Mouse (Mus musculus) right cerebral cortex, postnatal 25 days (tissue): ENCODE measurements around the gene Manbal.
"Not testable (repeated sequence)": the region's sequence is repeated elsewhere in the genome, so short reads cannot be mapped to it uniquely, and the experiment has no call there.

Source experiments
- DNase-seq: peaks from one replicate; pipeline ENCODE4 v3.0.0; 2022

Manbal gene

GRCm38 (mm10) chr2:157367991-157368390 lies 597 bp downstream of the Manbal start:
- DNase-seq = no peak

GRCm38 (mm10) chr2:157371696-157372095 lies 4.3 kb downstream of the Manbal start:
- no peak for DNase-seq

GRCm38 (mm10) chr2:157373681-157374080 lies 6.3 kb downstream of the Manbal start:
- DNase-seq = no peak

- DNase-seq = no peak
These were observed 7.7 kb downstream of the Manbal start for GRCm38 (mm10) chr2:157375051-157375450.

DNA sequence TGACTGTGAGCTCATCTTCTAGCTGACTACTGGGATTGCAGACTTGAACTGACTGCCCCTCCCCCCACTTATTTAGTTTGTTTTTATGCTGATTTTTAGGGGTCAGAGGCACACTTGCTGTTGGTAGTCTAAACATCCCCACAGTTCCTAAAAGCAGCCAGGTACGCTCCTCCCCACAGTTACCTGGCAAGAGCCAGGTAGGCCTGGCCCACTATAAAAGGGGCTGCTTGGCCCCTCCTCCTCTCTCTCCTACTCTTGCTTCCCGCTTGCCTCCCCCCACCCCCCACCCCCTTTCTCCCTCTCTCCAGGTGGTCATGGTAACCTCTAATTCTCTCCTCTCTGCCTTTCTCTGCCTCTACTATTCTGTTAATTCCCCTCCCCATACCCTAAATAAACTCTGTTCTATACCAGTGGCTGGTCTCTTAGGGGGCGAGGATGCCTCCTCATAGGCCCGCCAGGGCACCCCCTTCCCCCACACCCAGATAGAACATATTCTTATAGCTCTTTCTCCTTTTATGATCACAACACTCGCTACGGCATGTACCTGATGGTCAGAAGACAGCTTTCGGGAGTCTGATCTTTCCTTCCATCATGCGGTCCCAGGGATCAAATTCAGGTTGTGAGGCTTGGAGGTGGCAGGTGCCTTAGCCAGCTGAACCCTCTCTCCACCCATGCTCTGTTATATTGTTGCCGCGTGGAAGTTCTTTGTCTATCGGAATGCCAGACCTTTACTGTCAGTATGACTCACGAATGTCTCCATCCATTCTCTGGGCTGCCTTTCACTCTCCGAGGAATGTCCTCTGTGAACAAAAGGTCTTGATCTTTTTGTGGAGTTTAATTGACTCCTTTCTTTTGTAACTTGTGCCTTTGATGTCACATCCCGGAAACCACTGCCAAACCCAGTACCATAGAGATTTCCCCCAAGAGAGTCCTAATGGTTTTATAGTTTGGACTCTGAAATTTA lies 8.7 kb downstream of the Manbal start:
- DNase-seq = no peak

GRCm38 (mm10) chr2:157376995-157377394 lies 9.6 kb downstream of the Manbal start:
- DNase-seq = no peak

DNA sequence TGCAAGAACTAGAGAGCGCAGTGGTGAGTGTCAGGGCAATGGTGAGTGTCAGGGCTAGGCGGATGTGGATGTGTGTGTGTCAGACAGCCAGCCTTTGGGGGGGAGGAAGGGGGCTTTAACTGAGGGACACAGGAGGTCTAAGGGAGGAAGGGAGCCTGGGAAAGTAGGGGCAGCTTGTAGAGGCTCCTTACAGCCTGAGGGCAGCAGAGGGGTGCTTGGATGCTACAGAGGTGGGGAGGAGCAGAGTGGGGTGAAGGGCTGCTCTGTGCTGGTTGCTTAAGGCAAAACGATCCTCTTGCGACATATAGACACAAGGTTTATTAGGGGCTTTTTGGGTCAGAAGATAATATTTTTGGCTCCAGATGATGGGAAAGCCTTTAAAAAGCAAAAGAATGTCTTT lies 17.4 kb downstream of the Manbal start:
- no peak for DNase-seq

DNA sequence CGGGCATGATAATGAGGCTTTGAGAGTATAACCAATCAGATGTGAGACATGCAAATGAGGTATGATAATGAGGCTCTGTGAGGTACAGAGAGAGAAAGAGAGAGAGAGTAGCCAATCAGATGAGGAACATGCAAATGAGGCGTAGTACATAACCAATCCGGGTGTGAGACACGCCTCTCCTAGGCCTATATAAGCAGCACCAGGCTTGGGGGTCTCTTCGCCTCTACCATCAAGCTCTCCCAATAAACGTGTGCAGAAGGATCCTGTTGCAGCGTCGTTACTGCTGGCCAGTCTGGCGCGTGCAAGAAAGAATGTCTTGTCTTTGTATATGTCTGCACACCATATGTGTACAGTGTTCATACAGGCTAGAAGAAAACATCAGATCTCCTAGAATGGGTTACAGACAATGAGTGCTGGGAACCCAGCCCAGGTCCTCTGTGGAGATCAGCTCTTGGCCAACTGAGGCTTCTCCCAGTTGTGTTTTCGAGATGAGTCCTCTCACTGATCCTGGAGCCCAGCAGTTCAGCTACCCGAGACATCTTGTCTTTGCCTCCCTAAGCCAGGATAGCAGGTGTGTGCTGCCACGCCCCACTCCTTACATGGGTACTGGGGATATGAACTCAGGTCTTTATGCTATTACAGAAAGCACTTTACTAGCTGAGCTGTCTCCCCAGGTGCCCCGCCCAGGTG lies 21.7 kb downstream of the Manbal start:
- DNase-seq = not testable (repeated sequence)

DNA sequence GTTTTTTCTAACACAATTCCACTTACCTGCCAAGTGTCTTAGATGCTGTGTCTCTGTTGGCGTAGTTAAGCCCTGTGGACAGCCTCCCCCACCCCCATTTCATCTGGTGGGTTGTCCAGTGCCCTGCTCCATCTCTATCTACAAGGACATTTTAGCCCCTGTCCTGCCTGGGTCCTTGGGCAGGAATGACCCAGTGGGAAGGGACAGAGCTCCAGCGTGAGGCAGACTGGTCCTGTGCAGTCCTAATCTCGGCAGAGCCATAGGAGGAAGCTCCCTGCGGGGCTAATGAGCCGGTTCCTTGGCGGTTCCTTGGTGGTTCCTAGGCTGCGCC lies 22.2 kb downstream of the Manbal start:
- no peak for DNase-seq

DNA sequence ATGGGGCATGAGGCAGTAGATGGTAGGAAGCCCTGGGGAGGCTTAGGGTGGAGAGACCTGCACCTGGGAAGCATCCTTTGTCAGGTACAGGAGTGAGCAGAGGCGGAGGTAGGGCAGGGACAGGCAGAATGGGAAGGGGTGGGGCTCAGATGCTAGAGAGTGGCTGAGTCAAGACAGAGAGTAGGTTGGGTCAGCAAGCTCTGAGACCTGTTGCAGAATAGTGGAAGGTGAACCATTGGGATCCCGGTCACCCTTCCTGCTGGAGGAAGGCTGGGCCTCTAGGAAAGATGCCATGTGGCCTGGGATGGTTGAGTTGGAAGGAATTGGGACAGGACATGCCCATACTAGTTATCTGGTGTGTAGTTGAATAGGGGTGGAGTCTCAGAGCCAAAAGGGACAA lies 24.9 kb downstream of the Manbal start:
- no peak for DNase-seq

GRCm38 (mm10) chr2:157393549-157393948 lies 26.2 kb downstream of the Manbal start:
- no peak for DNase-seq

DNA sequence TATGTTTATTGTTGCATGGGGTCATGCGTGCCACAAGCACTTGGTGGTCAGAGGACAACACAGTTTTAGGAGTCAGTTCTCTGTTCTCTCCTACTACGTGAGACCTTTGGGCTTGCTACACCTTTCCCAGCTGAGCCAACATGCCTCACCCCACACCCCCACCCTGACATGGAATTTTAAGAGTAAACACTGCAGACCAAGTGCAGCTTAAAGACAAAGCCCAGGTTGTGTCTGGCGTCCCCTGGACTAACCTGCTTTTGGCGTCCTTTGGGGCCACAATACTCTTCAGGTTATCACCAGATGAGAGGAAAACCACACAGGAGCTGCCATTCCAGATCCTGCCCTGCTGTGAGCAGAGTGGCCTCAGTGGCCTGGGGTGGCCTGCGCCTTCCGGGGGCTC lies 27.5 kb downstream of the Manbal start:
- DNase-seq = no peak

- DNase-seq = no peak
These were observed 28.0 kb downstream of the Manbal start for GRCm38 (mm10) chr2:157395371-157395770.

GRCm38 (mm10) chr2:157395960-157396359 lies 28.6 kb downstream of the Manbal start:
- DNase-seq = no peak

GRCm38 (mm10) chr2:157397376-157397775 lies 30.0 kb downstream of the Manbal start:
- DNase-seq = no peak

GRCm38 (mm10) chr2:157398539-157398938 lies 31.1 kb downstream of the Manbal start:
- DNase-seq = no peak

GRCm38 (mm10) chr2:157399797-157400196 lies 32.4 kb downstream of the Manbal start:
- no peak for DNase-seq

DNA sequence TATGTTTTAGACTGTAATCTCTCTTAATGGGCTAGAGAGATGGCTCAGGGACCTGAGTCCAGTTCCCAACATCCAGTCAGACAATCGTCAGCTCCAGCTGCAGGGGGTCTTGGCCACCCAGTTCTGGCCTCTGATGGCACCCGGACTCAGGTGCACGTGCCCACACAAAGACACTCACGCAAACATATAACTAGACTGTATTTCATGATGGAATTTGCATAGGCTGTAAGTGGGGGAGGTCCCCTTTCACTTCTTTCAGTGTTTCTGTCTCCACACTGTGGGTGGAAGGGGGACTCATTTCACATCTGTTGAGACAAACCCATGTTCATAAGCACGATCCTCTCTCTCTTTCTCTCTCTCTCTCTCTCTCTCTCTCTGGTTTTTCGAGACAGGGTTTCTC lies 33.1 kb downstream of the Manbal start:
- DNase-seq = no peak

- DNase-seq = no peak
These were observed 33.9 kb downstream of the Manbal start for GRCm38 (mm10) chr2:157401261-157401660.

DNA sequence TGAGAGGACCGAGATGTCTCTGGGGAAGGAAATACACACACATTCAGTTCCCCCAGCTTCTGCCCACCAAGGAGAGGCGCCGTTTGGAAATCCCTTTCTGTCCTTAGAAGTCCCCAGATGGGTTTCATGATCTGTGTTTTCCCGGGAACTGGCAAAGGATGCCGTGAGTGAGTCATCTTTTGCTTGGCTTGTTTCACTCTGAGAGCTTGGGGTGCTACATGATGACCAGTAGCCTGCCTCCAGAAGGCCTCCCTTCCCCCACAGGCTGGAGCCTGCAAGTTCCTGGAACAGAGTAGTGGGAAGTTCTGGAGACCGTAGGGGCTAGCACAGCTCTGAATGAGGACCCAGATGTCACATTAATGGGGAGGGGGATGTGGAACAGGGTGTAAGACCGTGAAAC lies 40.2 kb downstream of the Manbal start:
- no peak for DNase-seq

GRCm38 (mm10) chr2:157409793-157410533 lies 42.6 kb downstream of the Manbal start:
- DNase-seq = peak; percentile 72

GRCm38 (mm10) chr2:157411151-157411693 lies 43.8 kb downstream of the Manbal start:
- DNase-seq = no peak

GRCm38 (mm10) chr2:157412497-157412896 lies 45.1 kb downstream of the Manbal start:
- no peak for DNase-seq
